Mouse (Mus musculus) kidney, postnatal 0 days (tissue): ENCODE measurements around the gene Ttc9b. TPM values are rescaled to one million over a fixed set of nuclear protein-coding genes. Genes with fewer than 3 reads are reported as not detected.

Experiments
- ATAC-seq: fragments of 200-750 bp; cut with Nextera tagmentation; replicated peaks from 2 replicates; pipeline ENCODE4 v1.8.0; 2017; ENCODE audit warnings: low read depth, moderate number of reproducible peaks, moderate TSS enrichment, moderate library complexity; ENCODE audit not compliant: low FRiP score
- DNase-seq: peaks from one replicate; pipeline ENCODE4 v3.0.0-alpha.2; 2016; ENCODE audit warnings: low spot score
- H3K27ac ChIP-seq: fragments of 300-500 bp; sonication (generic); 2 replicates; pipeline ENCODE4 v1.5.1; 2014; ENCODE audit warnings: mild to moderate bottlenecking
- H3K27me3 ChIP-seq: fragments of 300-500 bp; sonication (generic); 2 replicates; pipeline ENCODE4 v1.6.1; 2014; ENCODE audit warnings: low read length, mixed read lengths; ENCODE audit not compliant: insufficient read depth
- H3K36me3 ChIP-seq: fragments of 300-500 bp; sonication (generic); 2 replicates; pipeline ENCODE4 v1.6.1; 2014; ENCODE audit warnings: low read length, mixed read lengths; ENCODE audit not compliant: insufficient read depth
- H3K4me1 ChIP-seq: fragments of 300-500 bp; sonication (generic); replicated peaks from 2 replicates; pipeline ENCODE4 v1.6.1; 2014; ENCODE audit warnings: antibody characterized with exemption, low read length, mixed read lengths; ENCODE audit not compliant: insufficient read depth
- H3K4me2 ChIP-seq: fragments of 300-500 bp; sonication (generic); 2 replicates; pipeline ENCODE4 v1.6.1; 2014; ENCODE audit warnings: mild to moderate bottlenecking, low read length, moderate library complexity, mixed read lengths
- H3K4me3 ChIP-seq: fragments of 300-500 bp; sonication (generic); replicated peaks from 2 replicates; pipeline ENCODE4 v1.5.1; 2014; ENCODE audit warnings: low read depth, low read length
- H3K9ac ChIP-seq: fragments of 300-500 bp; sonication (generic); 2 replicates; pipeline ENCODE4 v1.6.1; 2014; ENCODE audit warnings: low read depth, low read length
- H3K9me3 ChIP-seq: fragments of 300-500 bp; sonication (generic); replicated peaks from 2 replicates; pipeline ENCODE4 v1.6.1; 2016; ENCODE audit warnings: low read length, inconsistent platforms, mixed read lengths
- CTCF ChIP-seq: IDR thresholded peaks from 2 replicates; pipeline ENCODE4 v1.5.1; 2016; ENCODE audit warnings: antibody characterized with exemption, low read depth, mild to moderate bottlenecking, moderate library complexity
- WGBS: fragments of 180-500 bp; shearing (Covaris S2); extraction: QIAGEN DNeasy Blood & Tissue Kit; methylation state at CpG from one replicate; pipeline ENCODE4 v1.1.7; 2014; 5-methylcytosine and 5-hydroxymethylcytosine counted together
- polyA plus RNA-seq: library from polyadenylated mRNA; unstranded; fragments of >200 nt; fragmentation: Nextera tagmentation; extraction: Ambion mirVana; gene quantifications from 2 replicates; pipeline ENCODE4 v1.2.1, GENCODE M21; 2015

Ttc9b gene
- polyA plus RNA-seq = not detected in 2 replicates

DNA sequence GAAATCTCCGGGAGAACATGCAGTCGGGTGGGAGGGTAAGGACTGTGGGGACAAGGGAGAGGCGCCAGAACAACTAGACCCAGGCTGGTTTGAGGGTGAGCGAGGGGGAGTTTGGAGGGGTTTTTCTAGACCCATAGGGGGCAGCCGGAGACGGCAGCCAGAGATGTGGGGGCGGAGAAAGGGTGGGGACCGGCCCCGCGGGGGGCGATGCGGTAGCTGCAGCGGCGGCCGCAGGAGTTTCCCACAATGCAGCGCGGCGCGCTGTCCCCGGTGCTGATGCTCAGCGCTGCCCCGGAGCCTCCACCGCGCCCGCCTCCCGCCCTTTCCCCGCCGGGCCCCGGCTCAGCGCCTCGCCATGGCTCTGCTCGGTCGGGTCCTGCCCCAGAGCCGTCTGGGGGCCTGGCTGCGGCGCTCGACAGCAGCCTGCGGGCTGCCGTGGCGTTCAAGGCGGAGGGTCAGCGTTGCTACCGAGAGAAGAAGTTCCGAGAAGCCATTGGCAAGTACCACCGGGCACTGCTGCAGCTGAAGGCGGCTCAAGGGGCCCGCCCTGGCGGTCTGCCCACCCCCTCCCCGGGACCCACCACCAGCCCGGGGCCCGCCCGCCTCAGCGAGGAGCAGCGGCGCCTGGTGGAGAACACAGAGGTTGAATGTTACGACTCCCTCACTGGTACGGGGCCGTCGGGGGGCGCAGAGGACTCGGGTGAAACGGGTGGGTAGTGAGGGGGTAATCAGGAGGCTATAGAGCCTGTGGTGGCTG, at the start of gene Ttc9b:
Gene Ttc9b (plus strand): TSS at position 235 of the 757 bp plus-strand sequence.
- Histone ChIP-seq H3K4me2 (peak within 1 kb of the TSS; percentile 33; the same call in 1 of the 2 replicates), H3K27ac (no peak within 1 kb of the TSS), H3K9ac (no peak within 1 kb of the TSS), H3K4me1 (no peaks in the 10 kb centered on the region; the same call in 1 of the 2 replicates), H3K4me3 (no peak within 1 kb of the TSS), H3K9me3 (no peaks in the 10 kb centered on the region), H3K36me3 (0 out of 2 replicates have a peak, but pooled peaks cover 5% of the 10 kb centered on the region), H3K27me3 (peaks cover 30% of the 10 kb centered on the region)
- TF ChIP-seq CTCF = peak; percentile 11; the same call in 1 of the 2 replicates
- peak; percentile 68 for DNase-seq
- 4% methylated on average over 62 of the region's 62 CpGs for WGBS
- no peak; the same call in 1 of the 2 replicates for ATAC-seq

DNA sequence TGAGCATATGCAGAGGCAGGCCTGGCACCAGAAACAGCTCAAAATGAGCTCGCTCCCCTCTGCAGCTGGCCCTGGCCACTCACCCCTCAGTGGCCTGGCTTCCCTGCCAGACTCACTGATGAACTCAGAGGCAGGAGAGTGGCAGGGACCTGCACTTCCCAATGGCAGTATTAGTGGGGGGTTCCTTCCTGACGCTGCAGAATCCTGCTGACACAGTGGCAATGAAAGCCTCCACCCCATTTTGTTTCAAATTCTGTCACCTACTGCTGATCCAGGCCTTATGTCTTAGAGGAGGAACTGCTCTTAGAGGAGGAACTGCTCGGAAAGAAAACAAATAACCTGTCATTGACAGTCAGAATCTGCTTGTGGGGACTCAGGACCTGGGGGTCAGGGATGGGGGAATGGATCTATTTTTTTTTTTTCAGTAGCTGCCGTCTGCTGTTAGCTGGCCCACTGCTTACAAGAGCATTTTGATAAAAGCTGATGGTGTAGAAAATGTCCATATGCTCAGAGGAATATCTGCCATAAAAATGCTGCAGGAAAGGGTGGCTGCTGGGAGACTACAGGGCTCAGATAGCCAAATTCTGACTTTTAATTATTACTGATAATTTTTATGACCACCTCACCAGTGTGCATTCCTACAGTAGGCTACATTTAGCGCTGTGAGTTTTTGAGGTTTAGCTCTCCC, 48.9 kb upstream of the Ttc9b start:
- peak overlapping the region; percentile 27; the same call in 1 of the 2 replicates for H3K27ac ChIP-seq
- ATAC-seq (no peak), DNase-seq (peak; percentile 9)
- no peaks in the 10 kb centered on the region for H3K27me3 ChIP-seq
- H3K9ac ChIP-seq = no peak overlapping the region
- WGBS = 50% methylated on average over 5 of the region's 5 CpGs
- H3K4me1 ChIP-seq = peaks cover 17% of the 10 kb centered on the region
- no peak overlapping the region for H3K4me2 ChIP-seq
- peaks cover 14% of the 10 kb centered on the region; the same call in 1 of the 2 replicates for H3K36me3 ChIP-seq
- no peak for TF ChIP-seq CTCF
- H3K9me3 ChIP-seq = no peaks in the 10 kb centered on the region
- no peak overlapping the region for H3K4me3 ChIP-seq

DNA sequence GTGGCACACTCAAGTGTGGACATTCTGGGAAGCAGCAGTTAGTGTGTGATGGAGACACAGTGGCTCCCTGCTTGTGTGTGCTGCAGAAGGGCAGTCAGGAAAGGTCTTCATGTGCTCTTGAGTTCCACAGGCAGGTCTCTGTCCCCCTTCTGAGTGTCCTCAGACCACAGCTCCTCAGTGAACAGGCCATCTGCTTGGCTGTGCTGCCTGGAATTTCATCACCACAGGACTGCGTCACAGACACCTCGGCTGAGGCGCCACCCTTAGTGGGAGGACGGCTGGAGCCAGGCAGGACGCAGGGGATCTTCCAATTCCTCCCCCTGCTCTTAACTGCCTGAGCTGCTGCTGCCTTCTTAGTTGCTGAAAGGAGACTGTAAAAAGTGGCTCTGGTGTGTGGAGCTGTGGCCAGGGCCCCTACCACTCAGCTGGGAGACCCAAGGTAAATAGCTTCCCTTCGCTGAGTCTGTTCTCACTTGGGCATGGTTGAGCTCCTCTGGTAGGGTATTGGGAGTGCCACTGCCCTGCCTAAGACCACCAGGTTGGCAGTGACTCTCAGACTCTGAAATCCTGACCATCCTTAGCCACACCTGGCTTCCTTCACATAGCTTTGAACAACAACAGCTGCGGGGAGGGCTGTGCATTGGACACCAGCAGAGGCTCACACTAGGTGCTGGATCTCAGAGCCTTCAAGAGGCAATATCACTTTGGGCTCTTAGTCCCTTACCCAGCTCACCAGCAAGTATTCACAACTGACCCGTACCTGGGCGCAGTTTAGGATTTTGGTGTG, 48.0 kb upstream of the Ttc9b start:
- Histone ChIP-seq H3K9me3 (no peaks in the 10 kb centered on the region), H3K36me3 (peaks cover 14% of the 10 kb centered on the region; the same call in 1 of the 2 replicates), H3K9ac (no peak overlapping the region), H3K27ac (peak overlapping the region; percentile 27; the same call in 1 of the 2 replicates), H3K4me1 (peaks cover 17% of the 10 kb centered on the region), H3K27me3 (no peaks in the 10 kb centered on the region), H3K4me2 (no peak overlapping the region), H3K4me3 (no peak overlapping the region)
- DNase-seq (peak; percentile 40), ATAC-seq (no peak)
- TF ChIP-seq CTCF = no peak
- WGBS = 51% methylated on average over 9 of the region's 9 CpGs

DNA sequence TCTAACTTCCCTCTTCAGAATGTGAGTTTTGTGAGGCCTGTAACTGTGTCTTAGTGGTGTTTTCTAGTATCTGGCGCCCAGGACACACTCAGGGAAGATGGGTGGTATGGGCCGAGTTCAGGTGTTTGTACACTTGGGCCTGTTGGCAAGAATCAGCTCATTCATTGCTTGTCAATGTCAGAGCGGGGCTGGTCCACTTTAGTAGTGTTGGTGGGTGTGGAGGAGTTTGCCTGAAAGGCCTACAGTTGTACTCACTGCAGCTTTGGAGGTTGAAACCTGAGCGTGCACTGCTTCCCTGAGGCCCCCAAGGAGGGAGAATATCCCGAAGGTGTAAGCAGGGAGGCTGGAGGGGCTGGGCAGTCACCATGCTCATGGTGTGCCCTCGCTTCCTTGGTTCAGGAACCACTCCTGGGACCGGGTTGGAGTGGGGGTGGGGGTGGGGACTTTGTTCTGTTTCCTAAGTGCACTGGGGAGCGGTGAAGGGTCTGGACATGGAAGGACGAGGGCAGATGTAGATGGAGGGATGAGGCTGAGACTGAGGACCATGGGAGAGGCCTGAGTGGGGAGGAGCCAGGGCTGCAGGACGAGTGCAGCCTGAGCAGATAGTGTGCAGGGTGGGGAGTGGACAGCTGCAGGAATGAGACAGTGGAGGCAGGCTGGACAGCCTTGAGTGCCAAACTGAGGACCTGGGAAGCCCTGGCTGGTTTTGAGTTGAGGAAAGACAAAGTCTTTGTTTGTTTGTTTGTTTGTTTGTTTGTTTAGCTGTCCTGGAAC, 47.0 kb upstream of the Ttc9b start:
- Histone ChIP-seq H3K27me3 (no peaks in the 10 kb centered on the region), H3K27ac (no peak overlapping the region), H3K4me1 (peaks cover 17% of the 10 kb centered on the region), H3K9me3 (no peaks in the 10 kb centered on the region), H3K4me2 (no peak overlapping the region), H3K36me3 (peaks cover 20% of the 10 kb centered on the region; the same call in 1 of the 2 replicates), H3K9ac (peak overlapping the region; percentile 15; the same call in 1 of the 2 replicates), H3K4me3 (no peak overlapping the region)
- DNase-seq = peak; percentile 16
- WGBS = 42% methylated on average over 10 of the region's 10 CpGs
- ATAC-seq = no peak
- TF ChIP-seq CTCF = no peak

DNA sequence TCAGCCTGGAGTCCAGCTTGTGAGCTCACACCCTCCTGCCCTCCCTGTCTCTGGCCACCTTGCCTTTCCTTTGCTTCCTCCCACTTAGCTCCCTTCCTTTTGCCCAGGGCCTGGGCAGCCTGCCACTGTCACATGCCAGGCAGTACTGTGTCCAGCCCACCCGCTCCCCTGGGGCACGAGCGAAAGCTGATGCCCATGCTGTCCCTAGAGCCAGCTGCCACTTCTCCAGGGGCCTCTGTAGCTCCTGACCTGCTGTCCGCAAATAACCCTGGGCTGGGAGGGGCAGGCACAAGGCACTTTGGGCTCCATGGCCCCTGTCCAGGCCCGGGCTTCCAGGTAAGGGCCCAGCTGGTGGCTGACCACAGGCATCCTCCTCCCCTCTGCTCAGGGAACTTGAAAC, 46.1 kb upstream of the Ttc9b start:
- Histone ChIP-seq H3K9me3 (no peaks in the 10 kb centered on the region), H3K36me3 (peaks cover 20% of the 10 kb centered on the region; the same call in 1 of the 2 replicates), H3K9ac (no peak overlapping the region), H3K4me1 (peaks cover 17% of the 10 kb centered on the region), H3K4me2 (no peak overlapping the region), H3K4me3 (no peak overlapping the region), H3K27ac (peak overlapping the region; percentile 36; the same call in 1 of the 2 replicates), H3K27me3 (no peaks in the 10 kb centered on the region)
- ATAC-seq = peak; percentile 25
- WGBS = 54% methylated on average over 5 of the region's 5 CpGs
- DNase-seq = peak; percentile 40
- TF ChIP-seq CTCF = no peak
